Mouse (Mus musculus) thymus, adult 2 months (tissue): ENCODE measurements around the gene Cactin. TPM values are rescaled to one million over a fixed set of nuclear protein-coding genes. Genes with fewer than 3 reads are reported as not detected.

Experiments
- DNase-seq: peaks from one replicate; pipeline ENCODE4 v3.0.0; 2021
- H3K27ac ChIP-seq: fragments of 200-500 bp; 2 replicates; pipeline ENCODE4 v1.5.1; 2012; ENCODE audit warnings: low read length, control low read depth; ENCODE audit not compliant: control insufficient read depth, insufficient read depth
- H3K27me3 ChIP-seq: fragments of 200-500 bp; 2 replicates; pipeline ENCODE4 v1.6.1; 2012; ENCODE audit warnings: mild to moderate bottlenecking, low read length, moderate library complexity, mixed read lengths; ENCODE audit not compliant: control insufficient read depth, insufficient read depth
- H3K36me3 ChIP-seq: fragments of 200-500 bp; 2 replicates; pipeline ENCODE4 v1.6.1; 2012; ENCODE audit warnings: mild to moderate bottlenecking, low read length, moderate library complexity; ENCODE audit not compliant: control insufficient read depth, insufficient read depth
- H3K4me1 ChIP-seq: fragments of 200-500 bp; replicated peaks from 2 replicates; pipeline ENCODE4 v1.6.1; 2012; ENCODE audit warnings: low read length; ENCODE audit not compliant: control insufficient read depth, insufficient read depth
- H3K4me3 ChIP-seq: fragments of 200-500 bp; 2 replicates; pipeline ENCODE4 v1.5.1; 2012; ENCODE audit warnings: mild to moderate bottlenecking, low read length, control low read depth, moderate library complexity; ENCODE audit not compliant: control insufficient read depth, insufficient read depth
- CTCF ChIP-seq: fragments of 200-500 bp; IDR thresholded peaks from 2 replicates; pipeline ENCODE4 v1.5.1; 2012; ENCODE audit warnings: mild to moderate bottlenecking, control low read depth, low read length, moderate library complexity, borderline replicate concordance; ENCODE audit not compliant: control insufficient read depth, poor library complexity, insufficient read depth; ENCODE audit errors: extremely low read depth
- POLR2A ChIP-seq: fragments of 200-500 bp; IDR thresholded peaks from 2 replicates; pipeline ENCODE4 v1.6.1; 2012; ENCODE audit warnings: mild to moderate bottlenecking, low read length, control low read depth, moderate library complexity; ENCODE audit not compliant: control insufficient read depth, poor library complexity, insufficient read depth; ENCODE audit errors: extremely low read depth
- WGBS: fragments of 180-500 bp; shearing (Covaris S2); methylation state at CpG from one replicate; pipeline ENCODE4 v1.1.7; 2018; 5-methylcytosine and 5-hydroxymethylcytosine counted together
- polyA plus RNA-seq: library from polyadenylated mRNA; depleted of rRNA; stranded (reverse); fragments of >200 nt; gene quantifications from 2 replicates; pipeline ENCODE4 v1.2.3, GENCODE M21; 2012

Cactin gene
- polyA plus RNA-seq, 1 experiment, result 89.3 TPM

DNA sequence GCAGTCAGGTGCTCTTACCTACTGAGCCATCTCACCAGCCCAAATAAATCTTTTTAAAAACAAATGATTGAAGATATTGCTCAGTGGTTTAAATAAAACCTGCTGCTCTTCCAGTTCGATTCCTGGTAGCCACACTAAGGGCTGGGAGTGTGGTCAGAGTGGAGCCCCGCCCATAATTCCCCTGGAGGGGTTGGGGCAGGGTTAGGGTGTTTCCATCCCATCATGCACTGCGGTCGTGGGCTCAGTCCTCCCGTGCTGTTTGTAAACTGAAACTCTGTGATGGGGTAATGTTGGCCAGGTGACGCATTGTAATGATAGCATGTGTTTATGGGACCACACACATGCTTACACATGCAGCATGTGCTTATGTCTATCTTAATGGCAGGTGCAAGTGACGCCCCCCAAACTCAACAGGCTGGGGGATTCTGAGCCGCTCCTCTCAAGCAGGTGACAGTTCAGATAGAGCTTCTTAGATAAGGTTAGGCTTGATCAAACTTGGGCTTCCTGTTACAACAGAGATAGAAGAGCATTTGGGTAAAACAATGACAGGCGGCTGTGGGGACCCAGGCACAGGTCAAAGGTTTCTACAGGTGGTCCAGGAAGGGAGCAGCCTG lies 30.9 kb downstream of the Cactin start:
- TF ChIP-seq CTCF (no peak), POLR2A (no peak)
- Histone ChIP-seq H3K4me3 (peak overlapping the region; percentile 14; the same call in 1 of the 2 replicates), H3K36me3 (no peaks in the 10 kb centered on the region), H3K27me3 (no peaks in the 10 kb centered on the region), H3K4me1 (peaks cover 36% of the 10 kb centered on the region), H3K27ac (peak overlapping the region; percentile 84)
- 8% methylated on average over 9 of the region's 9 CpGs for WGBS
- DNase-seq, result peak; percentile 76

DNA sequence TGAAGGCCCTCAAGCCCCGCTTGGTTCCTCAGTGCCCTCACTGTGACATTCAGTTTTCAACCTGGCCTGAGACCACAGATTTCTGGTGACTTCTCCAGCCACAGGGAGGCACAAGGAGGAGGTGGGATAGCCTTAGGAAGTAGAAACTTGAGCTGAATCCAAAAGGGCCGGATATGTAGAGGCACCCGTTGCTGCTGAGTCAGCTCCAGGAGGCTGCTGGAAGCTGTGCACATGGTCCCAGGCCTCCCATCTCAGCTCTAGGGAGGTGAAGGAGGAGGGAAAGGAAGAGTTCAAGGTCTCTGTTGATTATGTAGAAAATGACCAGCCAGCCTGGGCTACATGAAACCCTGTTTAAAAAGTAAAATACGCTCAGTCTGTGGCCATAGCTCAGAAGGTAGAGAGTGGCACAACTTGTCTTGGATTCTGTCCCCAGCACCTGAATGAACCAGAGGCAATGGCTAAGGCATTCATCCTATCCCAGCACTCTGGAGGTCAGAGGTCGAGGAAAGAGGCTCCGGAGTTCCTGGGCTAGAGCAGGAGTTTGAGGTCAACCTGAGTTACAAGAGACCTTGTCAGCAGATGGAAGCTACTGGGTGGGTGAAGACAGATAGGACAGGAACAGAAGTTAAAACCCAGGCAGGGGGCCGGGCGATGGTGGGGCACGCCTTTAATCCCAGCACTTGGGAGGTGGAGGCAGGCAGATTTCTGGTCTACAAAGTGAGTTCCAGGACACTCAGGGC lies 34.0 kb downstream of the Cactin start:
- H3K4me3 ChIP-seq, result no peak overlapping the region
- H3K27ac ChIP-seq, result no peak overlapping the region
- WGBS, result 92% methylated on average over 9 of the region's 9 CpGs
- DNase-seq, result no peak
- no peaks in the 10 kb centered on the region for H3K27me3 ChIP-seq
- no peak for TF ChIP-seq CTCF
- no peak for TF ChIP-seq POLR2A
- no peaks in the 10 kb centered on the region for H3K36me3 ChIP-seq
- peaks cover 41% of the 10 kb centered on the region for H3K4me1 ChIP-seq

- Histone ChIP-seq H3K27me3 (no peaks in the 10 kb centered on the region), H3K36me3 (no peaks in the 10 kb centered on the region), H3K27ac (no peak overlapping the region), H3K4me3 (no peak overlapping the region), H3K4me1 (peaks cover 41% of the 10 kb centered on the region)
- TF ChIP-seq CTCF (no peak), POLR2A (no peak)
- 90% methylated on average over 4 of the region's 4 CpGs for WGBS
- DNase-seq, result no peak
Observed at GRCm38 (mm10) chr10:81355533-81355932, 34.6 kb downstream of the Cactin start.

DNA sequence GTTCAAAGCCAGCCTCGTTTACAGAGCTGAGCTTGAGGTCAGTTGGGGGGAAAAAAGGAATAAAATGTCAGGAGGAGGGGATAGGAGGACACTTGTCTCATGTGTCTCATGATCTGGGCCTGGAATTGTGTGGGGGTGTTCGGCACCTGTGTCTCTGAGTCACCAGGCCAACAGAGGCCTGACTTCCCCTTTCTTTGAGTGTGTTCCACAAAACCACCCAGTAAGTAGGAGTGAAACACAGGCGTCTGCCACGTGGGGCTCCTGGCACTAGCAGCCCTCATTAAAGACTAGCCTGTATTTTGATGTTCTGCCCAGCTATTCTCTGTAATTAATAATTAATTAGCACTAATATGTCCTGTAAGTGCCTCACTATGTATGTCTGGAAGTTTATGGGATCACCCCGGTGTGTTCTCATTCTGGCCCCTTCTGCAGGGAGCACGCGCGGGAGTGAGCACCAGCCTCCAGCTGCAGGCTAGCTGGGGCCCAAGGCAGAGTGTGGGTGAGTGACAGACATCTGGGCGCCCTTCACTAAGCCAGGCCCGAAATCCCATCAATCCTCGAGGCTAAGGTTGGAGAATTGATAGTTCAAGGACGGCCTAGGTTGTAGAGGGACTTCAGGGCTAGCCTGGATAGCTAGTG lies 35.6 kb downstream of the Cactin start:
- H3K4me1 ChIP-seq, result peaks cover 41% of the 10 kb centered on the region
- peak overlapping the region; percentile 48; the same call in 1 of the 2 replicates for H3K27ac ChIP-seq
- DNase-seq, result no peak
- WGBS, result 17% methylated on average over 12 of the region's 12 CpGs
- H3K27me3 ChIP-seq, result no peaks in the 10 kb centered on the region
- H3K36me3 ChIP-seq, result no peaks in the 10 kb centered on the region
- H3K4me3 ChIP-seq, result peak overlapping the region; percentile 64
- TF ChIP-seq POLR2A (no peak), CTCF (no peak)

DNA sequence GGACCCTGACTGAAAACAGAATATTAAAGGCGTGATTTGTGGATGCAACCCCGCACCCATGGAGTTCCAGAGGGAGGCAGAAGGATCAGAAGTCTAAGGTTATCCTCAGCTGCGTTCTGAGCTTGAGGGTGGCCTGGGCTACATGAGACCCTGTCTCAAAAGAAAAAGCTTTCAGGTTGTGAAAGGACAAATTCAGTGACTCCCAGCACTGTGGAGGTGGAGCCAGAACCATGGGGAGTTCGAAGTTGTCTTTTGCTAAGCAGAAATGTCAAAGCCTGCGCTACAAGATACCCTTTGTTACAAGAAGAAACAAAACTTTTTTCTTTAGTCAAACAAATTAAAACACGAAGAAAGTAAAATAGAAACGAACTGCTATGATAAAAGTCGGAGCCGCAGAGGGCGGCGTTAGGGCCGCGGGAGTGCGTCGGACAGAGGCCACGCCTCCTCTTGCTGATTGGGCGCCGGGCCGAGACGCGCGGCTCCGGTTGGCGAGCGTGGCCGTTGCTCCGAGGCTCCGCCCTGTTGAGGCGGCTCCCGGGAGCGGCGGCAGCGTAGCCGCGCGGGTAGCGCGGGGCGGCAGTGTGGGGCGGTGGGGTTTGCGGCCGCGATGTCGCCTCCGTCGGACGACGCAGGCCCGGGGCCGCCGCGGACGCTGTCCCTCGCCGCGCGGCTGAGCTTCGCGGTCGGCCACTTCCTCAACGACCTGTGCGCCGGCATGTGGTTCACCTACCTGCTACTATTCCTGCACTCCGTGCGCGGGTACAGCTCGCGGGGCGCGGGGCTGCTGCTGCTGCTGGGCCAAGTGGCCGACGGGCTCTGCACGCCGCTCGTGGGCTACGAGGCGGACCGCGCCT lies 36.3 kb downstream of the Cactin start, which contains the start of gene Mfsd12:
Gene Mfsd12 (plus strand): TSS at position 501 of the 854 bp plus-strand sequence.
- Histone ChIP-seq H3K4me1 (peaks cover 34% of the 10 kb centered on the region), H3K36me3 (no peaks in the 10 kb centered on the region), H3K27me3 (no peaks in the 10 kb centered on the region), H3K27ac (peak within 1 kb of the TSS; percentile 48; the same call in 1 of the 2 replicates), H3K4me3 (peak within 1 kb of the TSS; percentile 64)
- TF ChIP-seq POLR2A (peak; percentile 74), CTCF (peak; percentile 68; the same call in 1 of the 2 replicates)
- WGBS, result 2% methylated on average over 79 of the region's 79 CpGs
- DNase-seq, result peak; percentile 89

GRCm38 (mm10) chr10:81358209-81358608 lies 37.3 kb downstream of the Cactin start:
- peaks cover 28% of the 10 kb centered on the region for H3K4me1 ChIP-seq
- WGBS, result 35% methylated on average over 4 of the region's 4 CpGs
- no peaks in the 10 kb centered on the region for H3K36me3 ChIP-seq
- no peak for DNase-seq
- H3K27ac ChIP-seq, result no peak overlapping the region
- no peak for TF ChIP-seq CTCF
- no peak for TF ChIP-seq POLR2A
- H3K4me3 ChIP-seq, result peak overlapping the region; percentile 64
- H3K27me3 ChIP-seq, result no peaks in the 10 kb centered on the region
